Mouse (Mus musculus) hindbrain, postnatal 0 days (tissue): ENCODE data around the gene A530032D15Rik. TPM values are rescaled to one million over a fixed set of nuclear protein-coding genes. Genes with fewer than 3 reads are reported as not detected.
"Not testable (repeated sequence)": the region's sequence is repeated elsewhere in the genome, so short reads cannot be mapped to it uniquely, and the experiment has no call there.

Experiments used
- ATAC-seq: fragments of 200-750 bp; cut with Nextera tagmentation; 2 replicates; pipeline ENCODE4 v1.8.0; 2017; ENCODE audit warnings: mild to moderate bottlenecking, moderate TSS enrichment, moderate library complexity
- DNase-seq: peaks from one replicate; pipeline ENCODE4 v3.0.0-alpha.2; 2015; ENCODE audit warnings: low spot score
- H3K27ac ChIP-seq: fragments of 300-500 bp; sonication (generic); 2 replicates; pipeline ENCODE4 v1.5.1; 2014; ENCODE audit warnings: mild to moderate bottlenecking
- H3K27me3 ChIP-seq: fragments of 300-500 bp; sonication (generic); 2 replicates; pipeline ENCODE4 v1.6.1; 2014; ENCODE audit warnings: low read length, mixed read lengths; ENCODE audit not compliant: insufficient read depth
- H3K36me3 ChIP-seq: fragments of 300-500 bp; sonication (generic); 2 replicates; pipeline ENCODE4 v1.6.1; 2014; ENCODE audit warnings: low read length, mixed read lengths; ENCODE audit not compliant: insufficient read depth
- H3K4me1 ChIP-seq: fragments of 300-500 bp; sonication (generic); 2 replicates; pipeline ENCODE4 v1.6.1; 2014; ENCODE audit warnings: antibody characterized with exemption, low read length, mixed read lengths; ENCODE audit not compliant: insufficient read depth
- H3K4me2 ChIP-seq: fragments of 300-500 bp; sonication (generic); 2 replicates; pipeline ENCODE4 v1.6.1; 2014; ENCODE audit warnings: low read depth, mild to moderate bottlenecking, low read length, moderate library complexity, mixed read lengths
- H3K4me3 ChIP-seq: fragments of 300-500 bp; sonication (generic); 2 replicates; pipeline ENCODE4 v1.5.1; 2014; ENCODE audit warnings: low read length
- H3K9ac ChIP-seq: fragments of 300-500 bp; sonication (generic); replicated peaks from 2 replicates; pipeline ENCODE4 v1.6.1; 2014; ENCODE audit warnings: mild to moderate bottlenecking, low read length, moderate library complexity, mixed read lengths
- H3K9me3 ChIP-seq: fragments of 300-500 bp; sonication (generic); 2 replicates; pipeline ENCODE4 v1.6.1; 2016; ENCODE audit warnings: low read length, mixed read lengths
- WGBS: fragments of 180-500 bp; shearing (Covaris S2); extraction: QIAGEN DNeasy Blood & Tissue Kit; methylation state at CpG from one replicate; pipeline ENCODE4 v1.1.7; 2014; 5-methylcytosine and 5-hydroxymethylcytosine counted together
- polyA plus RNA-seq: library from polyadenylated mRNA; unstranded; fragments of >200 nt; fragmentation: Nextera tagmentation; extraction: Ambion mirVana; gene quantifications from 2 replicates; pipeline ENCODE4 v1.2.1, GENCODE M21; 2015
- total RNA-seq: library from RNA; depleted of rRNA; stranded (reverse); fragments of >200 nt; gene quantifications from 2 replicates; pipeline ENCODE4 v1.2.3, GENCODE M21; 2014

A530032D15Rik gene
- total and polyA plus RNA-seq, 2 experiments from 2014 or later, result not detected

DNA sequence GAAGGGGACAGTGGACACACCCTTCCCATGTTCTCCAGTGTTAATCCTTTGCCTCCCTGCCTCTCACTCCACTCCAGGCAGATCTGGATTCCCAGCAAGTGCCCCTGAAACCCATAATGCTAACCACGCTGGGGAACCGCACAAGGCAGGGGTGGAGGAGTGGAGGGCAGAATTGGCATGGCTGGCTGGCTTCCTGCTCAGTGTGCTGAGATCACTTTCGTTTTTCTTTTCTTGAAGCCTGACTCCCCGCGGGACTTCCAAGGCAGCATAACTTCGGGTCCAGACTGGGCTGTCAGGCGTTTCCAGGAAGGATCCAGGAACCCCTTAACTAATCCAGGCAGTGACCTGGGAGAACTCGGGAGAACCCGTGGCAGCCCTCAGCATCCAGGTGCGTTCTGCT is 1.9 kb upstream of the A530032D15Rik start:
- not testable (repeated sequence) for H3K4me1 ChIP-seq, H3K27me3 ChIP-seq, ATAC-seq, H3K27ac ChIP-seq, H3K9me3 ChIP-seq, H3K4me3 ChIP-seq, H3K36me3 ChIP-seq, H3K9ac ChIP-seq, H3K4me2 ChIP-seq, DNase-seq
- 69% methylated on average over 9 of the region's 10 CpGs for WGBS

DNA sequence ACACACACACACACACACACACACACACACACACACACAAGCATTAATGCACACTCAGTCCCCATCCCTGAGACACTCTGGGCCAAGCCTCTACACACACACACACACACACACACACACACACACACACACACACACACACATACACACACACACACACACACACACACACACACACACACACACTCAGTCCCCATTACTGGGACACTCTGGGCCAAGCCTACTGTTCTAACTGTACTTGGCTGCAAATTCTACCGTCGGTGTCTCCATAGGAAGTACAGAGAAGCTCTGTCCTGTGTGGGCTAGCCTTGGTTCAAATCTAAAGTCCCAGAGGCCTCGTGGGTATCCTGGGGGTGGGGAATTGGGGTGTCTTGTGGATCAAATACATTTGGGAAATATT is 1.2 kb upstream of the A530032D15Rik start:
- H3K4me1 ChIP-seq, H3K9me3 ChIP-seq, H3K4me2 ChIP-seq, H3K27ac ChIP-seq, DNase-seq, H3K9ac ChIP-seq, ATAC-seq, H3K4me3 ChIP-seq, H3K27me3 ChIP-seq, H3K36me3 ChIP-seq: not testable (repeated sequence)
- WGBS, result 71% methylated on average over 2 of the region's 3 CpGs

DNA sequence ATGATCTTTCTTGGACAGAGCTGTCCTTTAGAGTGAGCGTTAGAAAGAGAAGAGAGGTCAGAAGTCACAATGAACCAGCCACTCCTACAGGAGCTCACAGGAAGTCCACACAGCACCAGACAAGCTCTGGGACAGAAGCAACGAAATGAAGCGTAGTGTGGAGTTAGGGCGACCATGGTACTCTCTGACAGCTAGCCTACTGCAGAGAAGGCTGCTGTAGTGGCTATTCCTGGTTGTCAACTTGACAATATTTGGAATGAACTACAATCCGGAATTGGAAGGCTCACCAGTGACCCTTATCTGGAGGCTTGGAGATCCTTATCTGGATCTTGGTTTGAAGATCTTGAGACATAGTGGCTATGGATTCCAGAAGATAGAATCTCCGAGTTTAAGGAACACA is 3.6 kb downstream of the A530032D15Rik start:
- WGBS, result 76% methylated on average over 5 of the region's 6 CpGs
- H3K27ac ChIP-seq, H3K4me2 ChIP-seq, ATAC-seq, H3K9ac ChIP-seq, H3K9me3 ChIP-seq, DNase-seq, H3K36me3 ChIP-seq, H3K4me3 ChIP-seq, H3K4me1 ChIP-seq, H3K27me3 ChIP-seq: not testable (repeated sequence)

DNA sequence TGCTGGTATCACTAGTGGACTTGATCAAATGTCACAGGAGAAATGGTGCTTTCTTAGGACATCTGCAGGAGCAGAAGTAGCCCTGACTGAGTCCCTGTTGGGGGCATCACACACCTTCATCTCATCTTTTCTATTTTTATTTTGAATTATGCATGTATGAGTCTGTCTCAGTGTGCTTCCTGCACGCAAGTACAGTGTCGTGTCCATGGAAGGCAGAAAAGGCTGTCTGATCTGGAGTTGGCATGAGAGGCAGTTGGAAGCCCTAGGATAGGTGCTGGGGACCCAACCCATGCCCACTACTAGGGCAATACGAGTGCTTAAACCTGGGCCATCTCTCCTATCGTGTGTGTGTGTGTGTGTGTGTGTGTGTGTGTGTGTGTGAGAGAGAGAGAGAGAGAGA is 4.3 kb downstream of the A530032D15Rik start:
- not testable (repeated sequence) for DNase-seq, H3K27me3 ChIP-seq, H3K36me3 ChIP-seq, H3K9ac ChIP-seq, H3K9me3 ChIP-seq, H3K4me3 ChIP-seq, ATAC-seq, H3K4me2 ChIP-seq, H3K27ac ChIP-seq, H3K4me1 ChIP-seq
- WGBS, result 80% methylated on average over 4 of the region's 4 CpGs

DNA sequence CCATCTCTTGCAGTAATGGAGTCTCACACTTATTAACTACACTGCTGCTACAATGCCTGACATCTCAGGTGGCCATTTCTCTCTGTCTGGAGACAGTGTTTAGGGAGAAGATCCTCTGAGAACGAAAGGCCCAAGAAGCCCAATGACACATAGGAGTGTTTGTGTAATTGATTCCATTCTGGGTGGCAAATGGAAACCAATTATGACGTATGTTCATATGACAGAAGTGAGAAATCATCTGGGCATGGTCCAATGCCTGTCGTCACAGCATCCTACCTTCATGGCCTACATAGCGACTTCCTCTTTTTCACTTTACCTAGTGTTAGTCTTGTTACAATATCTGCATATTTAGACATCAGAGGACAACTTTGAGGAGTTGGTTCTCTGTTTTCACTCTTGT is 7.9 kb downstream of the A530032D15Rik start:
- 86% methylated on average over 4 of the region's 4 CpGs for WGBS
- not testable (repeated sequence) for H3K4me3 ChIP-seq, H3K4me2 ChIP-seq, H3K27ac ChIP-seq, H3K36me3 ChIP-seq, H3K9me3 ChIP-seq, H3K27me3 ChIP-seq, DNase-seq, H3K4me1 ChIP-seq, ATAC-seq, H3K9ac ChIP-seq

DNA sequence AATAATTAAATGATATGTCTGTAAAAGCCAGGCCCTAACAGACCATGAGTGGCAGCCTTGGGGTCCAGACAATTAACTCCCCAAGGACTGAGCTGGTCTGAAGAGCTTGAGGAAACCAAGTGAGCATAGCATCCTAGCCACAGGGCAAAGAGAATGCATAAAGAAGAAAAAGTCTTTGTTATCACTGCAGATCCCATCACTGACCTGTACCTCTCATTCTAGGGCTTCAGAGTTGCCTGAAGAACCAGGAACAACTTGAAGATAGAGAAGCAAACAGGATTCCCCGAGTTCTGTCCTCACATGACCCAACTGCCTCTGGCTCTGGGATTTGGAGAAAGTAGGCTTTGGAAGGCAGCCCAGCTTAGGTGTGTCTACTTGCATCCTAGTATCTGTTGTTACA is 9.8 kb downstream of the A530032D15Rik start, which contains the start of gene Gm10553:
TSS of gene Gm10553 (plus strand) at position 301 of the 400 bp plus-strand sequence.
- H3K9me3 ChIP-seq, DNase-seq, H3K27ac ChIP-seq, H3K4me1 ChIP-seq, H3K4me2 ChIP-seq, H3K27me3 ChIP-seq, H3K9ac ChIP-seq, ATAC-seq, H3K36me3 ChIP-seq, H3K4me3 ChIP-seq: not testable (repeated sequence)
- 73% methylated on average over 1 of the region's 1 CpGs for WGBS

DNA sequence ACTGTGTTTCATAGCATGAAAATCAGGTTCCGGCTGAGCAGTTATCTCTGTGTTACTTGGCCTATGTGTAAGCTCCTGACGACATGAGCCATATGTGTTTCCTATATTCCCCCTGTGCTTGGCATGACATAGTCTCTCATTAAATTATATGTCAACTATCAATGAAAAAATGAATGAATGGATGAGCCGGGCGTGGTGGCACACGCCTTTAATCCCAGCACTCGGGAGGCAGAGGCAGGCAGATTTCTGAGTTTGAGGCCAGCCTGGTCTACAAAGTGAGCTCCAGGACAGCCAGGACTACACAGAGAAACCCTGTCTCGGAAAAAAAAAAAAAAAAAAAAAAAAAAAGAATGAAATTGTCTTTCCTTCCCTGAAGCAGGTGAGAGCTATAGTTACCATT is 10.6 kb downstream of the A530032D15Rik start:
- H3K4me2 ChIP-seq, H3K36me3 ChIP-seq, H3K4me3 ChIP-seq, H3K27ac ChIP-seq, H3K9ac ChIP-seq, DNase-seq, ATAC-seq, H3K9me3 ChIP-seq, H3K27me3 ChIP-seq, H3K4me1 ChIP-seq: not testable (repeated sequence)
- WGBS, result 81% methylated on average over 5 of the region's 7 CpGs

DNA sequence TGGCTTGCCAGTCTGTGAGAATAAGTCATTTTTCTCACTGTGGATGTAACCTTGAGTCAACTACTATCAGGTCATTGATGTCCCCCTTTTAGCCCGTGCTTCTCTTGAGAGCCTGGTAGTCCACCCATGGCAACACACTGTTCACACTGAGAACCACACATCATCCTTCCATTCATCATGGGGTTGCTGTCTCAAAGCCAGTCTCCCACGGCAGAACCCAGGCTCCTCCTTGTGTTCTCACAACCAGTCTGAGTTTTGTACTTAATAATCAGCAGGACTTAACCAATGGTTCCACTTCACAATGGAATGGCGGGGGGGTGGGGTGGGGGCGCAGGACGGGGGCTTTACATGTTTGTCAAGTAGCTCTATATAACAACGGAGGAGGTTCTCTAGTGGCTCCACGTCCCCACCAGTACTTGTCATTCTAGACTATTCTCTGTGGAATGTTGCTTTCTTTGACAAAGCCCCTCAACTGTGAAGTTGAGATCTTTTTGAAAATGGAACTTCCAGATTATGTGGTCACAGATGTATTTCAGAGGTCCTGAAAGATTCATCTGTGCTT is 16.6 kb downstream of the A530032D15Rik start:
- H3K4me2 ChIP-seq, H3K27me3 ChIP-seq, H3K36me3 ChIP-seq, H3K27ac ChIP-seq, H3K4me1 ChIP-seq, ATAC-seq, H3K4me3 ChIP-seq, H3K9me3 ChIP-seq, H3K9ac ChIP-seq, DNase-seq: not testable (repeated sequence)
- 82% methylated on average over 6 of the region's 7 CpGs for WGBS

DNA sequence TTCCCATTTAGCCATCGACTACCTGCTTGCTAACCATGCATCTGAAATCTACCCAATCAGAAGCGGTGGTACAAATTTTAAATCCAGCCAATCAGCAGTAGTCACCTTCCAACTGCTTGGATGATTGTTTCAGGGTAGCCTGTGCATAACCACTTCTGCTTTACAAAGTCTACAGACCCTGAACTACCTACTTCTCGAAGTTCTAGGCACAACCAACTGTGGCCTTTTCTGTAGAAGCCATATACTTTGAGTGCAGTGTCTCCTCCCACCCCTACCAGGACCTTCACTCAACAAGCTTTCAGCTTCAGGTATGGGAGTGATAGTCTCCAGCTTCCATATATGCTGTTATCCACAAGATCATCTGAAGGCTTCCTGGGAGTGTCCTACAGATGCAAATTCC is 17.5 kb downstream of the A530032D15Rik start:
- not testable (repeated sequence) for H3K9ac ChIP-seq, DNase-seq, ATAC-seq, H3K27ac ChIP-seq, H3K27me3 ChIP-seq, H3K4me1 ChIP-seq, H3K9me3 ChIP-seq, H3K36me3 ChIP-seq, H3K4me3 ChIP-seq, H3K4me2 ChIP-seq
- 39% methylated on average over 1 of the region's 3 CpGs for WGBS

DNA sequence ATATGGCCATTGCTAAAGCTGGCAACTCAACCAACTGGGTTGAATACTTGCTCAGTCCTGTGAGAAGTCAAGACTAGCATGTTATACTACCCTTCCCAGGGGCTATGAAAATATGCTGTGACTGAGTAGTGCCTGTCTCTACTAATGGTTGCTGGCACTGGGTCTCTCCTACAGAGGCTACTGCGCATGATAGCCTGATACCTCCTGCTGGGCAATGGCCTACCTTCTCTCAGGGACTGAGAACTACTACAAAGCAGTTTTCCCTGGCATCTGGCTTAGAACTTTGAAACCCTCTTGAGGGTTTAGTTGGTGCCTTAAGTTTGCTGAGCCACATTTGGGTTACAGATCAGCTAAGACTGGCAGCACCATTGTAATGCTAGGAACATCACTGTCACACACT is 23.4 kb downstream of the A530032D15Rik start:
- ATAC-seq, DNase-seq: not testable (repeated sequence)

More for the DNA sequence above, 23.4 kb downstream of the A530032D15Rik start:
- not testable (repeated sequence) for H3K4me2 ChIP-seq, H3K9ac ChIP-seq, H3K4me1 ChIP-seq, H3K4me3 ChIP-seq, H3K9me3 ChIP-seq, H3K27me3 ChIP-seq, H3K27ac ChIP-seq, H3K36me3 ChIP-seq
- WGBS, result 89% methylated on average over 1 of the region's 1 CpGs
